Mouse (Mus musculus) inflammation-experienced regulatory T-cells, adult 6 months (primary cell): ENCODE measurements around the gene Aph1a. TPM values are rescaled to one million over a fixed set of nuclear protein-coding genes. Genes with fewer than 3 reads are reported as not detected.
A peak's percentile ranks its signal among the peaks of the same experiment; 100 is the strongest.
"Not testable (repeated sequence)": the region's sequence is repeated elsewhere in the genome, so short reads cannot be mapped to it uniquely, and the experiment has no call there.

Source experiments
- ATAC-seq: one replicate; pipeline ENCODE4 v1.8.0; 2017
- polyA plus RNA-seq, 3 experiments: library from polyadenylated mRNA; unstranded; fragments of 100-300 nt; shearing (Covaris generic); gene quantifications; one replicate each; pipeline ENCODE4 v1.2.1; 2017

Aph1a gene
- polyA plus RNA-seq = 10 to 100 TPM; 17.9 to 46.2 (median 27.0) TPM

- peak; percentile 99 for ATAC-seq
Measured at GRCm38 (mm10) chr3:95893606-95894316, at the start of gene Aph1a. Gene Aph1a (plus strand): TSS chr3:95893969.

- no peak for ATAC-seq
Measured at GRCm38 (mm10) chr3:95850611-95851010, 43.2 kb upstream of the Aph1a start.

GRCm38 (mm10) chr3:95851317-95851716 lies 42.5 kb upstream of the Aph1a start:
- ATAC-seq = no peak

DNA sequence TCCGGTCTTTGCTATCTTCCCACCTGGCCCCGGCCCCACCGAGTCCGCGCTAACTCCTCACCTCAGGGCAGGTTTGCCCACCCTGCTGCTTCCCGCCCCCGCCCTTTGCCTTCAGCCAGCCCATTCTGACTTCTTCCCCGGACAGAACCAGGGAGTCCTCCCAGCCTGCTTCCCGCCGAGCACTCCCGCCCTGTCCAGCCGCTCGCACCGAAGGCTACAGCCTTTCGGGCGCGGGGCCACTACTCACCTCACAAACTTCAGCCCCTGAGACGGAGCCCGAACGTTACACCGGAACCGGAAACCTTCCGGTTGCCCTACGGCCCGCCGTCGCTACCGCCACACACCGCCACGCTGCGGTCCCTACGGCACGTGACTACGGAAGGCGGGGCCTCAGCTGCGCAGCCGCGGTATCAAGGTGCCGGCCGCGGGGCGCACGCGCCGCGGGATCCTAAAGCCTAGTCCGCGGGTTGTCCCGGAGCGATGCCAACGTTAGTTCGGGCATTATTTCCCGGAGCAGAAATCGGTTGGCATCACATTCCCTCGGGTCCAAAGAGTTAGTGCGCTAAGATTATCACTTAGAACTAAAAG lies 38.2 kb upstream of the Aph1a start, which contains the start of gene Prpf3:
Gene Prpf3, minus strand, starts transcription at position 384 of the 588 bp plus-strand sequence.
- ATAC-seq = peak; percentile 98

- ATAC-seq = peak; percentile 16
Measured at GRCm38 (mm10) chr3:95856115-95856514, 37.7 kb upstream of the Aph1a start.

DNA sequence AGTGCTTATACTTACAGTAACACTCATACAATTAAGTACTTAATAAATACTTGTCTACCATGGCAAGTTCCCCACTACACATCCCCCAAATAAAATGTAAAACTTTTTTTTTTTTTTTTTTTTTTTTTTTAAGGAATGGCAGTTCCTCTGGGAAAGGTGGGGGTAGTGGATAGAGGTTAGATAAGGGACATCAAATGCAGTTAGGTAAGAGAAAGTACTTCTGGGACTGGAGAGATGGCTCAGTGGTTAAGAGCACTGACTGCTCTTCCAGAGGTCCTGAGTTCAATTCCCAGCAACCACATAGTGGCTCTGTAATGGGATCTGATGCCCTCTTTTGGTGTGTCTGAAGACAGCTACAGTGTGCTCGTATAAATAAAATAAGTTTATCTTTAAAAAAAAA lies 36.7 kb upstream of the Aph1a start:
- not testable (repeated sequence) for ATAC-seq

DNA sequence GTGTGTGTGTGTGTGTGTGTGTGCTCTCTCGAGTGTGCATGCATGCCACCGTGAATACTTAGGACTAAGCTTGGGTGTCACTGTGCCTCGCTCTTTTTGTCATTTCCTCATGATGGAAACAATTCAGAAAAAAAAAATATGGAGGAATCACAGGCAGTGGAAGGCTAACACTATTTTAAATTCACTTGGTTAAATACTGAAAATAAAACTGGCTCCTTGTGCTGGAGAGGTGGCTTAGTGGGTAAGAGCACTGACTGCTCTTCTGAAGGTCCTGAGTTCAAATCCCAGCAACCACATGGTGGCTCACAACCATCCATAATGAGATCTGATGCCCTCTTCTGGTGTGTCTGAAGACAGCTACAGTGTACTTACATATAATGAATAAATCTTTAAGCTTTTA lies 35.5 kb upstream of the Aph1a start:
- not testable (repeated sequence) for ATAC-seq

DNA sequence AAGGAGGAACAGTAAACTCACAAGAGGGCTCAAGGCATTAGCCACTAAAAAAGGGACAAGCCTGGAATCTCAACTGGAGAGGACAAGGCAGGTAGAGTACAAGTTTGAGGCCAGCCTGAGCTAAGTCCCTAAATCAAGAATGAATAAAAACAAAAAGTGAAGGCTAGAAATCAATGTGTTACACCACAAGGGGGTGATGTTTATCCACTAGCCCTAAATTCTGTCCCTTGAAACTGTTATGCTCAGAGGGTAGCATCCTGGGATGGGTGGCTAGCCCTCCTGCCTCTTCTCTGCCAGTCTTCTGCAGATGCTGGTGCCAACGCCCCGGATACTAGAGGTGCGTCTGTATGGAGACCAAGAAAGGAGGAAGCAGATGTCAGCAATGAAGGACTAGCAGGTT lies 33.4 kb upstream of the Aph1a start:
- no peak for ATAC-seq

- no peak for ATAC-seq
Measured at GRCm38 (mm10) chr3:95861216-95861615, 32.6 kb upstream of the Aph1a start.

DNA sequence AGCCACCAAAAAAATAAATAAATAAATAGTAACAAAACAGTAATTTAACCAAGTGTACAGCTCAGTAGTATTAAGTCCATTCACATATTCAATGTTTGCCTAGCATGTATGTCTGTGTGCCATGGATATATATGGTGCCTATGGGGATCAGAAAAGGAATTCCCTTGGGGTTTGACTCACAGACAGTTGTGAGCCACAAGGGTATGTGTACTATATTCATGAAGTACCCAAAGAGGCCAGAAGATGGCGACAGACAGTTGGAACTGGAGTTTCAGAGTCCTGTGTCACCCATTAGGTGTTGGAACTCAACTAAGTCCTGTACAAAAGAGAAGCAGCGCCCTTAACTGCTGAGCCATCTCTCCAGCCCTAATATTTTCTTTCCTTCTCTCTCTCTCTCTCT lies 32.0 kb upstream of the Aph1a start:
- peak; percentile 92 for ATAC-seq

- no peak for ATAC-seq
Measured at GRCm38 (mm10) chr3:95863578-95863977, 30.2 kb upstream of the Aph1a start.

DNA sequence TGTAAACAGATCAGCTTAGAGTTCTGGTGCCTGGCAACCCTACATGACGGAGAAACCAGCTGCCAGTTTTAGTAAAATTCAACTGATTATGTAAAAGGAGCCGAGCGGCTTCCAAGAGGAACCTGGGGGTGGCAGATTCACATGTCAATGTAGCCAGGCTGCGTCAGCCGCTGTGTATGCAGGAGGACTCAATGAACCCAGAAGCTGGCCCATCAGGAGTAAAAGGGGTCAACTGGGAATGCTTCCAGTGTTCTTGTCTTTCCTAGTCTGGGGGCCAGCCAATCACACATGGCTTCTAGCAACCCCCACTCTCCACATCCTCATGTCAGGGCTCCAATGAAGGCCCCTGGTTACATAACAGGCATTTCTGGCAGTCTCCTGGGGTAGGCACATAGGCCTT lies 28.7 kb upstream of the Aph1a start:
- no peak for ATAC-seq

DNA sequence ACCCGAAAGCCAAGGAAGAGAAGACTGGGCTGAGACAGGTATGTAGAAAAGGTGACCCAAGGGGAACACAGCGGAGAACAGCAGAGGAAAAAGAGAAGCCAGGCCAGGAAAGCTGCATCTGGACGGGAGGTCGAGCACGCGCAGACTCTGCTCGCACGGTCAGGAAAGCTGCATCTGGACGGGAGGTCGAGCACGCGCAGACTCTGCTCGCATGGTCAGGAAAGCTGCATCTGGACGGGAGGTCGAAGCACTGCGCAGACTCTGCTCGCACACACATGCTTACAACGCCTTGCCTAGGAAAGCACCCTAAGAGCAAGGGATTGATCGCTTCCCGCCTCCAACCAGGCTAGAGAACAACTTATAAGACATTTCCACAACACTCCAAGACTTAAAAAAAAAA lies 28.2 kb upstream of the Aph1a start:
- no peak for ATAC-seq

DNA sequence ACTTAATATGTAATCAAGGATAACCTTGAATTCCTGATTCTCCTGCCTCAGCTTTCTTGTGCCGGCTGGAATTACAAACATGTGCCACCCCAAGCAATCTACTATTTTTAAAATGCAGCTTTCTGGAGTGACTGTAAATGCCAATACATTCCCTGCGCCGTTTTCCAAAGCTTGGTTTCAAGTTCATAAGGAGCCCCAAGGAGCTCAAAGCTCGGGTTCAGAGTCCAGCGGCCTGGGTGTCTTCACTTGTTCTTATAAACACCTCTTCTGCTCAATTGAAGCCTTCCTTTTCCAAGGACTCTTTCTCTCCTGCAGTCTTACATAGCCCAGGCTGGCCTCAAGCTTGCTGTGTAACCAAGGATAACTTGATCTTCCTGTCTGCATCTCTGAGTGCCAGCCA lies 27.7 kb upstream of the Aph1a start:
- ATAC-seq = no peak

- no peak for ATAC-seq
Measured at GRCm38 (mm10) chr3:95867408-95867807, 26.4 kb upstream of the Aph1a start.

DNA sequence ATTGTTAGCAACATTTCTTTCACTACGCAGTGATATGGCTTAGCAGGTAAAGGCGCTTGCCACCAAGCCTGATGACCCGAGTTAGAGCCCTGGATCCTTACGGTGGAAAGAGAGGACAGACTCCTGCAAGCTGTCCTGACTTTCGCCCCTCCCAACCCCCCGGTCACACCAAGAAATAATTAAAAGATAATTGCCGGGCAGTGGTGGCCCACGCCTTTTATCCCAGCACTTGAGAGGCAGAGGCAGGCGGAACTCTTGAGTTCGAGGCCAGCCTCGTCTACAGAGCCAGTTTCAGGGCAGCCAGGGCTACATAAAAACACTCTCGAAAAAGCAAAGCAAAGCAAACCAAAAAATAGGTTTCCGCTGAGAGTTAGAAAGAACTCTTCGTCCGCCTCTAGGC lies 22.8 kb upstream of the Aph1a start:
- no peak for ATAC-seq

DNA sequence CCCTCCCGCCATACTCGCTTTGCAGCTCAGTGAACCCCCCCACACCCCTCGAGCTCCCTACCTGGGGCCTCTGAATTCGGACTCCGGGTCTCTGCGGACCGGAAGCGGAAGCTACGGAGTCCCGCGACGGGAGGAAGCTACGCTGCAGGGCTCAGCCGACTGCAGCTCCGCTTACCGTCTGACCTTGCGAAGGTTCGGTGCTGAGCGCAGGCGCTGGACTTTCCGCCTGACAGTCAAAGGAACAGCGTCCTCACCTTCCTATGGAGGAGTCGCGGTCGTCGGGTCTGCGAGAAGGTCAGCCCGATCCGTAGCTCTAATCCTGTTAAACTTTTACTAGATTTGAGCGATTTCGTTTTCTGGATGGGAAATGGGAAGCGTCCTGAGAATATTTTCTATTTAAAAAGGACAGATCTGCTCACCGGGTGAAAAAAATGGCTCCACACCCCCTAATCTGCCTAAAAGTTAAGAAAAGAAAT lies 22.3 kb upstream of the Aph1a start, which contains the start of gene Mrps21:
Gene Mrps21, minus strand, starts transcription at position 128 of the 476 bp plus-strand sequence.
- ATAC-seq = peak; percentile 89

GRCm38 (mm10) chr3:95872048-95872447 lies 21.7 kb upstream of the Aph1a start:
- no peak for ATAC-seq

- no peak for ATAC-seq
Measured at GRCm38 (mm10) chr3:95879063-95879462, 14.7 kb upstream of the Aph1a start.

GRCm38 (mm10) chr3:95881979-95882815 lies 11.6 kb upstream of the Aph1a start, which contains the start of gene Ciart:
Gene Ciart (minus strand): TSS chr3:95882251.
- peak; percentile 87 for ATAC-seq

GRCm38 (mm10) chr3:95882816-95883425 lies 10.8 kb upstream of the Aph1a start:
- ATAC-seq = no peak

DNA sequence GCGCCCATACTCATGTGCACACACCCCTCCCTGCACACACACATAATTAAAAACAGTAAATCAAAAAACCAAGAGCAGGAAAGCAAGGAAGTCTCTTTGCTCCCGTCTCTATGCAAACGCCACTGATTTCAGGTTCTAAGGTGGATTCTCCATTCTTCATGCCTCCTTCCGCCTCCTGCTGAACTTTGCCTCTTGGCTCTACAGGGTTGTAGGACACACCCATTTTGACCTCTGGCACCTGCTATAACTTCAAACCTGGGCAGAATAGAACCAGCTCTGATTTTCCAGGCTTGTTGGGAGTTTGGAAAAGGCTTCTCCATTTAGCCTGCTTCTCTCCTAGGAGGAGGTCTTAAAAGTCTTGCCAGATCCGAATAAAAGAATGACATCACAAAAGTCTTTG lies 9.4 kb upstream of the Aph1a start:
- ATAC-seq = no peak

GRCm38 (mm10) chr3:95887596-95887995 lies 6.2 kb upstream of the Aph1a start:
- no peak for ATAC-seq
